Mouse (Mus musculus): Measurements from ENCODE around the gene 9130213A22Rik.

Gene 9130213A22Rik

DNA sequence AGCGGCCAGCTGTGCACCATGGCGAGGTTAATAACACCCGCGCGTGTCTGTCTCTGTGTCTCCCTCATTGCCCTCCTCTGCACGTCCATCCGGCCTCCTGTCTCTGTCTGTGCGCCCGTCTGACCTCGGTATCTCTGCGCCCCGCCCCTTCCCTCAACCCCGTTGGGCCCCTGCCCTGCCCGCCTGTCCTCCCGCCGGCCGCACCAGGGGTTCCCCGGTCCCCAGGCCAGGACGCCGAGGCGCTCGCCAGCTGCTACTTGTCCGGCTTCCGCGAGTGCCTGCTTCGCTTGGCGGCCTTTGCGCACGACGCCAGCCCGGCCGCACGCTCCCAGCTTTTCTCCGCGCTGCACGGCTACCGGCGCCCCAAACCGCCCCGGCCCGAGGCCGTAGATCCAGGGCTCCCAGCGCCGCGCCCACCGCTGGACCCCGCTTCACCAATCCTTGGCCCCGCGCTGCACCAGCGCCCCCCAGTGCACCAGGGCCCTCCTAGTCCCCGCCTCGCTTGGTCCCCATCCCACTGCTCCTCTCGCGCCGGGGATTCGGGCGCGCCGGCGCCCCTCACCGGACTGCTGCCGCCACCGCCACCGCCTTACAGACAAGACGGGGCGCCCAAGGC, at the start of gene 9130213A22Rik:
Gene 9130213A22Rik (minus strand): TSS at position 254 of the 616 bp plus-strand sequence.
- peak; percentile 93 to 94 for DNase-seq (ENCODE audit: low spot score in 2 of 2)

DNA sequence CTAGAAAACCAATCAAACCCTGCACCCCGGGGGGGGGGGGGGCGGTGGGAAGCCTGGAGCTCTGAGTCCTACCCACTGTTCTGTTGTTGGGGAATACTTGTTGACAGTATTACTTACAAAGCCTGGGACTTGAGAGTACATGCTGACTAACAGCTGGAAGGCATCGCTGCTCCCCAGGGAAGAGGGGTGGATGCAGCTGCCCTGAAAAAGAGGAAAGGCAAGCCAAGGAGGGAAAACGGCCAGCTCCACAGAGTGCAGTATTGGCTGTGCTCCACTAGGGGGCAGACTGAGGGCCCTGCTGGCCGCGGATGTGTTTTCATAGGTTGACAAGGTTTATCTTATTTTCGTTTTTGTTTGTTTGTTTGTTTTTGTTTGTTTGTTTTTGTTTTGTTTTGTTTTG, 49.2 kb upstream of the 9130213A22Rik start:
- peak; percentile 59 to 76 for DNase-seq (ENCODE audit: low spot score in 2 of 2)

DNA sequence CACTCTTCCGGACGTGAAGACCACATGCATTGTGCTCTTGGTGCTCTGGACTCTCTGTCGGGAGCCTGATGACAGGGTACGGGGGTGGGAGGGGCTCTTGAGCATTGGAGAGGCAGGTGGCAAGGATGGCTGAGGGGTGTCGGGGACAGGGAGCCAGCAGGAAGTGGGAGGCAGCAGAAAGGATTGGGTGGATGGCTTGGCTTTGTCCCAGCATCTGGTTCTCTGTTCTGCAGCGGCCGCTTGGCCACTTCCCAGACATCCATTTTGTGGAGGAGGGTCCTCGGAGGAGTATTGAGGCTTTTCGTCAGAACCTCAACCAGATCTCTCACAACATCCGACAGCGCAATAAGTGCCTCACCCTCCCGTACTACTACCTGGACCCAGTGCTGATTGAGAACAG, 46.9 kb upstream of the 9130213A22Rik start:
- DNase-seq (ENCODE audit: low spot score in 2 of 2), result peak in 1 of 2 experiments; percentile 39

DNA sequence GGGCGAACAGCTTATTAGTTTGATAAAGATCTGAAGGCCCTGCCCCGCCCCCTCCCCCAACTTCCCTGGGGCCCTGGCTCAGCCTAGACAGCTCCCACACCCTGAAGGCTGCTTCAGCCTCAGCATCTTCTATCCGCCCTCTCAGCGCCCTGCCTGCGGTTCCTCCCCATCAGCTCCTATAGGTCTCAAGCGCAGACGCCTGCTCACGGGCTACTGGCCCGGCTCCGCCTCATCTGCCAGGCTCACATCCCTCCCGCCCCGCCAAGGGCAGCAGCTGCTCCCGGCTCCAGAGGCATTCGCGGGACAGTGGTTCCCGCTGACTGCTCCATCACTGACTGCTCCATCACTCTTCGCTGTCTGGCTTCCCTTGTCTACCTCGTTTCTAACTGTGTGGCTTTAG, 34.4 kb upstream of the 9130213A22Rik start, which contains the start of gene Alox12b:
Gene Alox12b (plus strand): TSS at position 190 of the 400 bp plus-strand sequence.
- DNase-seq (ENCODE audit: low spot score in 2 of 2), result no peak

DNA sequence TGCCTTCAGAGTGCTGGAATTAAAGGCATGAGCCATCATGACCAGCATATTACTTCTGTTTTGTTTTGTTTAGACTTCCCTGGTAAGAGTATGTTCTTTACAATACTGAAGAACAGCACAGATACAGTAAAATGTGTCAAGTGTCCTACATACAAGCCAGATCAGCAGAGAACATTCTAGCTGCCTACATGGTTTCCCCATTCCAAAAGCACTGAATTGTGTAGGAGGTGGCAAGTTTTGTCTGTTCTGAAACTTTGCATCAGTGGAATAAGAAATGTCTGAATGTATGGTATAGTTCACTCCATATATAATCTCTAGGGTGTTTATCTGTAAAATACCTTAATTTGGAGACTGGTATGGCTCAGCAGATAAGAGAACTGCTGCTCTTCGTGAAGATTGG, 33.0 kb upstream of the 9130213A22Rik start:
- no peak for DNase-seq (ENCODE audit: low spot score in 2 of 2)

DNA sequence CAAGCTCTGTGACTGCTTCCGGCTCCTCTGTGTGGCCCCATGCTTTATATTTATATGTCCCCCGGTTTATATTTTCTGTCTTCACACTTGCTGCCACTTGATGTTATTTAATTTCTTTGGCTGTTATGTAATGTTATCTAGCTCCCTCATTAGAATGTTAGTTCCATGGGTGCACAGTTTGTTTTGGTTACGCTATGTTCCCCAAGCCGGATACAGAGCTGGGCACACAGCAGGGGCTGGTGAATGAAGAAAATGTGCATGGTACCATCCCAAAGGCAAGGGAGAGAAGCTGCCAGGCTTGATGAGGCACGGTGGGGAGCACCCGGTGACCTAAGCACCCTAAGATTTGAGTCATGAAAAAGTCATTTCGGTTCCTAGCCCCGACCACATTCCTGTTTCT, 31.4 kb upstream of the 9130213A22Rik start:
- no peak for DNase-seq (ENCODE audit: low spot score in 2 of 2)

DNA sequence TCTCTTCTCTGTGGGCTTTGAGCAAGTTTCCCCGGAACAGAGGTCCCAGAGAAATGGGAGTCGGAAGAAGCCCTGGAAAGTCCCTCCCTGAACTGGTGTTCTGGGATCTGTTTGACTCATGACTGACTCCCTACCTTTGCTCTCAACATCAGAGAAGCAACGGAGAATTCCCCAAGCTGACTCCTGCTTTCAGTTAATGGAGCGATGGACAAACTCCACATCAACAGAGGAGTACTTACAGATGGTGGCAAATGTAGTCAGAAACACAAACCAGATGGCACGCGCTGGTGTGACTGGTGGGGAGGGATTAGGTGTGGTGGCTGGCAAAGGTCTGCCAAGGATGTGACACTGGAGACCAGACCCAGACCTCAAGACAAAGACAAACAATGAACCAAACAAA, 28.6 kb upstream of the 9130213A22Rik start:
- DNase-seq (ENCODE audit: low spot score in 2 of 2), result no peak

DNA sequence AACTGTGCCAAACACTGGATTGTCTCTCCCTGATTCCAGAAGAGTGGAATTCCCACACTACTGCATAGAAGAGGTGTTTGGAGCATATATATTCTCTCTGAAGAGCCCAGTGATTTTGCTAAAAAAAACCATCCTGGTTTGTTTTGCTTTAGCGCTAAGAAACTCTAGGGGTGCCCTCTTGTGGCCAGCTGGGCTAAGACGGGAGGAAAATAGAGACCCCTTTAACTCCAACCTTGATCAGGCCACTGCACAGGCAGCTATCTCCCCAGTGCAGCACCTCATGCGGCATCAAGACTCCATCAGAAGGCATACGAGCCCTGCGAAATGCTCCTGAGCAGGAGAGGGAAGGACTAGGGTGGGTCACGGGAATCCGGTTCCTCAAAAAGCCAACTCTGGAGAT, 28.1 kb upstream of the 9130213A22Rik start:
- peak; percentile 66 to 84 for DNase-seq (ENCODE audit: low spot score in 2 of 2)

DNA sequence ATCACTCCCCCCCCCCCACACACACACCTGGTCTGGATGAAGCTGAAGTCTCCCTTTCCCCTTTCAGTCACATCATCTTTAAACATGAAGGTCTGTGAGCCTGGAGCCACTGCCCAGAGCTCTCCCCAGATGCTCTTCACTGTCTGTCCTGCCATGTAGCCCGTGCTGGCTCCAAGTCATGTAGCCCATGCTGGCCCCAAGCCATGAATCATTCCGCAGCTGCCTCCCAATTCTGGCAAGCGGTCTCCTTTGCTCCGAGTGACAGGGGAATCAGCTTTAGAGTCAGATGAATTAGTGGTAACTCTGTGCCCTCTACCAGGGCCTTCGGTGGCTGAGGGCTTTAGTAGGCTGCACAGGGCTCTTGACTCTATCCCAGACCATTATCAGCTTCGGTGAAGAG, 27.3 kb upstream of the 9130213A22Rik start:
- DNase-seq (ENCODE audit: low spot score in 2 of 2), result peak; percentile 55 to 59

DNA sequence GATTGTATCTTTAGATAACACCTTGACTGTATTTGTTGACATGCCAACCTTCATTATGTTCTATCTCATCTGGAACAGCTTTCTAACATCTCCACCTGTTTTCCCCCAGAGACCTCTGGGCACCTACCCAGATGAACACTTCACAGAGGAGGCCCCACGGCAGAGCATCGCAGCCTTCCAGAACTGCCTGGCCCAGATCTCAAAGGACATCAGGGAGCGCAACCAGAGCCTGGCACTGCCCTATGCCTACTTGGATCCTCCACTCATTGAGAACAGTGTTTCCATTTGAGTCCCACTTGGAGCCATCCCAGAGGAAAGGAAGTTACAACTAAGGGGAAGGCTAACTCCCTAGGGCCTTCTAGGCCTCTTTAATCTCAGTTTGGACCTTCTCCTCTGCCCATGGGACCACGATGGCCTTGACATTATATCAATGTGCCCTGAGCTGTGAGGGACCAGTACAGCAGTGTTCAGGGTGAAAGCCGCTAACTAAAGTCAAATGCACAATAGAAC, 26.1 kb upstream of the 9130213A22Rik start:
- DNase-seq (ENCODE audit: low spot score in 2 of 2), result no peak

DNA sequence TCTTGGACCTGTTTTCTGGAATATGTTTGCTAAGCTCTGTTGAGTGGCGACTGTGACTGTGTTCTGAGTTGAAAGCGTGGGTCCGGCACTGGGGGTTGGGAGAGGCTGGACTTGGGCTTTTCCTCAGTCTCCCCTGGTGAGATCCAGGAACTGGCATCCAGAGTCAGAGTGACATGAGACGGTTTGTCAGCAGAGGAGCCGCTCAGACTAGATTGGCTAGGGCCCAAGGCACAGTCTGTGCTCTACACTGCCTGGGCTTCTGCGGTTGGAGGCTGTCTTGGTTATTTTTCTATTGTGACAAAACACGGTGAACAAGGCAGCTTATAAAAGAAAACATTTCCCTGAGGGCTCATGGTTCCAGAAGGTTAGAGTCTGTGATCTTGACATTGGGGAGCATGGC, 25.2 kb upstream of the 9130213A22Rik start:
- DNase-seq (ENCODE audit: low spot score in 2 of 2), result no peak

DNA sequence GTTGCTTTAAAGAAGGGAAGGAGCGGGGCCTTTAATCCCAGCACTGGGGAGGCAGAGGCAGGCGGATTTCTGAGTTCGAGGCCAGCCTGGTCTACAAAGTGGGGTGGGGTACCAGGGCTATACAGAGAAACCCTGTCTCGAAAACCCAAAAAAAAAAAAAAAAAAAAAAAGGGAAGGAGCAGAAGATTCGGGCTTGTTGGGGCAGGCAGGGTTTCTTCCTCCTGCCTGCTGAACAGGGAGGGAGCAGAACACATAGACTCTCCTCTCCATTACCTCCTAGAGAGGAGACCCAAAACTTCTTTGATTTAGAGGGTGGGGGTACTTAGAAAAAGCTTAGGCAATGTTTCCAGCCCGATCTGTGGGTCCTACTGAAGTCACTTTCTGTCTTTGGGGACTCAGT, 13.0 kb upstream of the 9130213A22Rik start:
- DNase-seq (ENCODE audit: low spot score in 2 of 2), result no peak

DNA sequence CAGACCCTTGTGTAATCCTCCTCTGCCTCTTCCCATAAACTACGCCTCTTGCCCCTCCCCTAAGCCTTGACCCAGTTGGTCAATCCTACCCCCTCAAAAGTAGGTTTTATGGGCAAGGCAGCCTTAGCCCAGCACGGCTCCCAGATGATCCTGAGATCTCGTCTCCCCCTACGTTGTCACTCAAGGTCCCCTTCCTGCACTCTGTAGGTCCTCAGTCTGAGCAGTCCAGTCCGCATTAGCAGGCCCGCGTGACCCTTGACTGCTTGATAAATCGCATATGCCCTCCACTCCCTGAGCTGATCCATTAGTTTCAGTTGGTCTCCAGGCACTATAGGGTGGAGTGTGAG, 12.2 kb upstream of the 9130213A22Rik start:
- no peak for DNase-seq (ENCODE audit: low spot score in 2 of 2)

DNA sequence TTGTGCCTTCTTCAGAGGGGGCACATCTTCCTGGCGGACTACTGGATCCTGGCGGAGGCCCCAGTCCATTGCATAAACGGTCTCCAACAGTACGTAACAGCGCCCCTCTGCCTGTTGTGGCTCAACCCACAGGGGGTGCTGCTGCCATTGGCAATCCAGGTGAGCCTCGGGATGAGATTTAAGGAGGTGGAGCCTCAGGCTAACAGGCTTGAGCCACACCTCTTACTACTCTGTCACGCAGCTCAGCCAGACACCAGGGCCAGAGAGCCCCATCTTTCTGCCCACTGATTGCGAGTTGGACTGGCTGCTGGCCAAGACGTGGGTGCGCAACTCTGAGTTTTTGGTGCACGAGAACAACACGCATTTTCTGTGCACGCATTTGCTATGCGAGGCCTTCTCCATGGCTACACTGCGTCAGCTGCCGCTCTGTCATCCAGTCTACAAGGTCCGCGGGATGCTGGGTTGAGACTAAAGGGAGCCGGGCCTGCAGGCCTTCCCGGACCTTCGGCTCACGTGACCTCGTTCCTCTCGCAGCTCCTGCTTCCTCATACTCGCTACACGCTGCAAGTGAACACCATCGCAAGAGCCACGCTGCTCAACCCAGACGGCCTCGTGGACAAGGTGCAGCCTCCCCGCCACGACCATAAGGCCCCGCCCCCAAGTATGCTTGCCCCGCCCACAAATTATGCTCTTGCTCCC, 11.7 kb upstream of the 9130213A22Rik start:
- DNase-seq (ENCODE audit: low spot score in 2 of 2), result peak; percentile 86 to 93

DNA sequence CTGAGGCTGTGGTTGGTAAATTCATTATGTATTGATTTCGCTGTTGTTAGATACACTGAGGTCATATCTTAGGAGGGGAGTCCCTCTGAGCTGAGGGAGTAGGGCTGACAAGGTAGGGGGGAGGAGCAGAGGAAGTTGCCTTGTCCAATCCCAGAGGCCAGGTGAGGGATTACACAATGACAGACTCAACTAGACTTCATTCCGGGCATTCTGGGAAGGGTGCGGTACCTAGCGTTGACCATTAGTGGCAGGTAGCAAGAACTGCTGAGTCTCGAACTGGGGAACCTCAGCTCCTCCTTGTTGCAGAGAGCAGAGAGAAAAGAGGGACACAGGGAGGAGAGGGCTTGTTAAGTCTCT, 11.2 kb upstream of the 9130213A22Rik start:
- DNase-seq (ENCODE audit: low spot score in 2 of 2), result no peak

DNA sequence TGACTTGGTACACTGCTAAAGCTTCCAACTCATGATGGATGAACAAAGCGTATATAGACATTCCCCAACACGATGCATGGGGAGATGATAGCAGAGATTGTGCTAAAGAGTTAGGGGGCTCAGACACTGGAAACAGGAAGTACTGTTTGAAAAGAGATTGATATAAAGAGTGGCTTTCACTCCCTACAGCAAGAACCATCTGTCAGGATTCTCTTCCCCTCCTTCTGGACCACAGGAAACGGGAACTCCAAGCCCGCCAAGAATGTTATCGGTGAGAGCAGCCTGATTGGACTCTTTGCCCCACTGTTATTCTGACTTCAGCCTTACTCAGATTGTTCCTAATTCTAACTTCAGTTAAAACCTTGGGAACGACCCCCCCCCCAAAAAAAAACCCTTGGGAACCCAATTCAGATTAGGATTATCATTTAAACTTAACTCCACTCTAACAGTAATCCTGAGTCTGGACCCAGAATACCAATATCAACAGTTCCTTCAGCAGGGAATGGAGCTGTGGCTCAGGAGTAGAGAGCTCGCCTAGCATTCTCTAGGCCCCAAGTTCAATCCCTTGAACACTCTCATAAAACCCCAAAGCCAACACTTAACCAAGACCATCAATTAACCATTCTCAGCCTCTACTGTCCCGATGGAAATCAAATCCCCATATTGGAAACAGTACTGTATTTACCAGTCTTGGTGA, 6.2 kb upstream of the 9130213A22Rik start:
- no peak for DNase-seq (ENCODE audit: low spot score in 2 of 2)

DNA sequence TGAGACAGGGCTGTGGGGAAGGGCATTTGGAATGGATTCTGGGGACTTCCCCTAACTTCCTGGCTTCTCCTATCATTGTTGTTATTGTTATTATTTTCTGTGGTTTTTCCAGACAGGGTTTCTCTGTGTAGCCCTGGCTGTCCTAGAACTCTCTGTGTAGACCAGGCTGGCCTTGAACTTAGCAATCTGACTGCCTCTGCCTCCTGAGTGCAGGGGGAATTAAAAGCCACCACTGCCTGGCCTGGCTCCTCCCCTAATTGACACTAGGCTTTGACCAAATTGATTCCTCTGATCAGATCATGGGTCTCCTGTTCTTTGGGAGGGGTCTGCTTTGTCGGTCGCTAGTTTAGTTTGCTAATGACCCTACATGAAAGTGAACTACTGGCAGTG, 4.3 kb upstream of the 9130213A22Rik start:
- no peak for DNase-seq (ENCODE audit: low spot score in 2 of 2)

DNA sequence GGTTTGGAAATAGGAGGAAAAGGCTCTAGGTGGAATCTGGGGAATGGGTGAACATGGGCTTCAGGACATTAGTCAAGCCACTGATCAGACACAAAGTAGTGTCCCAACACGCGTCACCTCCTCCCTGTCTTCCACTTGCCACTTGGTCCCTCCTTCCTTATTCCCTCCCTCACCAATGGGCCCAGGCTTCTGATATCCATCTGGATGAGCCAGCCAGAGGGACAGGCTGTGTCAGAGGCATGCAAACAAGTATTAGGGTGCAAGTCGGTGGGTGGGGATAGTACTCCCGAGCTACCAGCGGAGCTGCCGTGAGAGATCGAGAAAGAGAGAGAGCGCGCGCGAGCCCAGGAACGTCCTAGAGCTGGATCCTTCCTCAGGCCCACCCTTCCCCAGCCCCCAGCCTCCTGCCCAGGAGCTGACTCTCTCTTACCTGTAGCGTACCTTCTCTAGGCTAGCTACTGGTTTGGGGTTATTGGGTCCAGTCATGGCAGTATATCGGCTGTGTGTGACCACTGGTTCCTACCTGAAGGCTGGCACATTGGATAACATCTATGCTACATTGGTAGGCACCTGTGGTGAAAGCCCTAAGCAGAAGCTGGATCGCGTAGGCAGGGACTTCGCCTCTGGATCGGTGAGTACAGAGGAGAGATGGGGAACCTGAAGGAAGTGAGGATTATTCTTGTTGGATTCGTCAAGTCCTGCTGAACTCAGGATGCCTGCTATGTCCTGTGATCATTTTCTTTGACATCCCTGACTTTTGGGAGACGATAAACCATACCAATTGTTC, 3.7 kb upstream of the 9130213A22Rik start:
- peak in 1 of 2 experiments; percentile 60 for DNase-seq (ENCODE audit: low spot score in 2 of 2)

DNA sequence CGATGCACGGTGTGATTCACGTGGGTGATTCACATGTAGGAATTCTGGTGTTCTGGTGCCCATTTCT, 3.3 kb upstream of the 9130213A22Rik start, which contains the start of gene Aloxe3:
Gene Aloxe3 (plus strand): TSS at position 45 of the 67 bp plus-strand sequence.
- DNase-seq (ENCODE audit: low spot score in 2 of 2), result no peak

DNA sequence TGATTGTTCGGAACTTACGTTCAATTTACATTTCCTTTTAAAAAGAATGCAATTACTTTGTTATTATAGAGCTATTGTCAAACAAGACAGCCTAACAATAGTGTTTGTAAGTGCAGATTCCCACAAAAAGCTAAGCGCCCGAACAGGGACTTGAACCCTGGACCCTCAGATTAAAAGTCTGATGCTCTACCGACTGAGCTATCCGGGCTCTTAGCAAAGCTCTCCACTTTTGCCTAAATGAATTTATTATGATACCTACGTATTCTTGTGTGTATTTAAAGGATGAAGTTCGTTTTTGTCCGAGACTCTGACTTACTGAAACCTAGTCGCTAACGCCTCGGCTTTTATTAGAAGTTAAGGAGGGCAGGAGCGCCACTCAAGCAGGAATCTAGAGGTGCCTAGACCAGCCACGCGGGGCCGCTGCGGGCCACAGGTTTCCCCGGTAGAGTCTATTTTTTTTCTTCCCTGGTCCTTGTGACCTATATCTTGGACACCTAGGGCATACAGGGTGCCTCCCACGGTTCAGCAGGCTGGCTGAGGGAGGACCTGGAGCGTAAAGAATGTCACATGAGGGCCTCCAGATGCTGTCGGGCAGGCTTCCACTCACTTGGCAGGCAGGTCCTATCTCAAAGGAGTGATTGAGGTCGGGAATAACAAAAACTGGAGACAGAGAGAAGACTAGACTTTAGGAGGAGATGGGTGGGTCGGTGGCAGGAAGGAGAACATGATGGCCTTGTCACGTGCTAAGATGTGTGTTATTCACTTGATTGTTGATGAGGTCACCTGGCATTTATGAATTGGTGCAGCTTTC, 2.9 kb upstream of the 9130213A22Rik start:
- DNase-seq (ENCODE audit: low spot score in 2 of 2), result peak; percentile 85 to 87

DNA sequence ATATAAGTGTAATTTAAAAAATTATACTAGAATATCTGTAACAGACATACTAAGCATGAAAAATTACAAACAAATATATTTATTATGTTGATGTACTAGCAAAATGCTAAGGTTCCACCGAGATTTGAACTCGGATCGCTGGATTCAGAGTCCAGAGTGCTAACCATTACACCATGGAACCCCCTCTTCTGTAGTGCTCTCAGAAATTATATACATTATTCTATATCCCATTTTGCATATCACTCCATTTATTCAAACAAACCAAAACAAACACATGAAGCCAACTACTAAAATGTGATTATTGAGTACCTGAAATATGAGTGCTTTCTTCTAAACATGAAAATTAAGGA, 2.1 kb upstream of the 9130213A22Rik start:
- DNase-seq (ENCODE audit: low spot score in 2 of 2), result peak; percentile 72 to 81

All from right cerebral cortex, postnatal 10 days (tissue).